28 mouse cellular contexts compared by ENCODE assay signal in the genomic region with DNA sequence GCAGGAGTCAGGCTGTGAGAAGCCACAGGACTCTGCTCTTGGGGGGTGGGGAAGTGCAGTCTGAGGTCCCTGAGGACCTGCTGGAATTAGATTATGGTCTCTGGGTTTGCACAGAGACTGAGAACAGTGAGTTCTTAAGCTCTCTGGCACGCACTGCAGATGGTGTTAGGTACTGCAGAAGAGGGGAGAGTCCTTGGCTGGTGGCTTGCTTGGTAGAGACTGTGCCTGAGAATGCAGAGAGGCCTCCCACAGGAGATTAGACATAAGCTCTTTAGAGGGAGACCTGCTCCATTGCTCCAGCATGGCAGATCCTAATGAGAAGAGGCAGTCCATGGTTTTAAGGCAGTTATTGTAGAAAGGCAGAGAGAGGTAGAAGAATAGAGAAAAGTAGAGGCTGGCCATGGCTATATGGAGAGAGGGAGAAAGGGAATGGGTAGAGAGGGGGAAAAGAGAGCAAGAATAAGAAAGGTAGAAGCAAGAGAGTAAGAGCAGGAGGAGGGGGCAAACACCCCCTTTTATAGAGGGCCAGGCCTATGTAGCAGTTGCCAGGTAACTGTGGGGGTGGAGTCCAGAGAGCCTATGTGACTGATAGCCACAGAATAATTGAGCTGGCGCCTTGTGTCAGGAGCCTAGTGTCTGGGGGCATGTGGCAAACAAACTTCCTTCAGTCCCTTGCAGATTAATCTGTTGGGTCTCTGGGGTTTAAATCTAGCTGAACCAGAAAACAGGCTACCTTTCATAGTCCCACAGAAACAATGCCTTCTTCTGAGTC.
DNase-seq lines count a peak whose midpoint lies in the region; ATAC-seq and TF ChIP-seq lines count a peak whose summit lies in the region.
"Had no signal": no experiment of that assay in that cellular context is flagged by ENCODE, and none has a peak within 500 bp of the region (broad histone marks: within the 10 kb centered on the region; RNA-seq: fewer than 3 reads in every experiment).

No protein-coding gene starts in this region.

- TF ChIP-seq CTCF in midbrain, postnatal 0 days (IDR thresholded peaks at IDR 0.05) = no peak

- no peak overlapping the region for H3K4me3 ChIP-seq in forebrain, embryonic 10.5 days
- no peak overlapping the region for H3K4me3 ChIP-seq in forebrain, embryonic 14.5 days (ENCODE audit: low read depth, low read length)
- H3K4me3 ChIP-seq in midbrain, embryonic 10.5 days = no peak overlapping the region
- no peak overlapping the region for H3K4me3 ChIP-seq in midbrain, postnatal 0 days (ENCODE audit: low read depth, low read length)
- H3K4me3 ChIP-seq in hindbrain, embryonic 14.5 days (replicated peaks; ENCODE audit: low read length) = no peak overlapping the region
- no peak overlapping the region for H3K4me3 ChIP-seq in liver, embryonic 12.5 days
- H3K4me3 ChIP-seq: embryonic facial prominence, embryonic 15.5 days; forebrain, embryonic 15.5 days; heart, adult 2 months; heart, embryonic 13.5 days; hindbrain, embryonic 15.5 days; intestine, embryonic 15.5 days; limb, embryonic 10.5 days; limb, embryonic 15.5 days; myocyte; neural tube, embryonic 12.5 days had no signal

- no peak for DNase-seq in forebrain, embryonic 10.5 days (ENCODE audit: extremely low spot score, low spot score)
- no peak for DNase-seq in forebrain, embryonic 14.5 days (ENCODE audit: low spot score)
- peak; percentile 39 for DNase-seq in midbrain, embryonic 10.5 days (ENCODE audit: low spot score)
- DNase-seq in midbrain, postnatal 0 days (ENCODE audit: low spot score) = no peak
- DNase-seq in hindbrain, embryonic 14.5 days (ENCODE audit: low spot score) = no peak
- peak; percentile 6 for DNase-seq in retina, embryonic 14.5 days (ENCODE audit: low spot score)
- no peak for DNase-seq in heart, postnatal 25 days (ENCODE audit: low spot score)
- DNase-seq: adrenal gland, postnatal 14 days; cerebellum, adult 11-12 months; cerebellum, adult 9-11 months; heart, adult 2 months; heart, postnatal 10 days; kidney, adult 2 months; kidney, postnatal 36 days; lung, adult 2 months; lung, postnatal 10 days had no signal

- H3K4me2 ChIP-seq in forebrain, embryonic 14.5 days (ENCODE audit: low read length) = no peak overlapping the region
- H3K4me2 ChIP-seq in midbrain, postnatal 0 days (ENCODE audit: low read depth, low read length, poor library complexity, severe bottlenecking) = no peak overlapping the region
- no peak overlapping the region for H3K4me2 ChIP-seq in hindbrain, embryonic 14.5 days (replicated peaks)
- H3K4me2 ChIP-seq in liver, embryonic 12.5 days = no peak overlapping the region
- H3K4me2 ChIP-seq: embryonic facial prominence, embryonic 15.5 days; forebrain, embryonic 15.5 days; heart, embryonic 13.5 days; hindbrain, embryonic 15.5 days; intestine, embryonic 15.5 days; limb, embryonic 15.5 days; neural tube, embryonic 12.5 days had no signal

- no peak for ATAC-seq in forebrain, embryonic 14.5 days
- ATAC-seq in midbrain, postnatal 0 days (ENCODE audit: low FRiP score) = no peak
- ATAC-seq in hindbrain, embryonic 14.5 days (ENCODE audit: low FRiP score) = peak; percentile 17; the same call in 1 of the 2 replicates
- ATAC-seq in liver, embryonic 12.5 days = no peak
- ATAC-seq: CD4-positive, CD25-positive, alpha-beta regulatory T cell, adult 4 months; forebrain, embryonic 15.5 days; intestine, embryonic 15.5 days had no signal

- peaks cover 12% of the 10 kb centered on the region for H3K4me1 ChIP-seq in forebrain, embryonic 10.5 days
- H3K4me1 ChIP-seq in forebrain, embryonic 14.5 days (ENCODE audit: control insufficient read depth, insufficient read depth, low read length) = no peaks in the 10 kb centered on the region
- H3K4me1 ChIP-seq in midbrain, embryonic 10.5 days = peaks cover 16% of the 10 kb centered on the region
- H3K4me1 ChIP-seq in midbrain, postnatal 0 days (ENCODE audit: insufficient read depth, low read length) = no peaks in the 10 kb centered on the region
- no peaks in the 10 kb centered on the region for H3K4me1 ChIP-seq in hindbrain, embryonic 14.5 days (replicated peaks; ENCODE audit: control insufficient read depth, insufficient read depth, low read length)
- H3K4me1 ChIP-seq in liver, embryonic 12.5 days = no peaks in the 10 kb centered on the region
- H3K4me1 ChIP-seq: embryonic facial prominence, embryonic 15.5 days; forebrain, embryonic 15.5 days; hindbrain, embryonic 15.5 days; intestine, embryonic 15.5 days; limb, embryonic 10.5 days; limb, embryonic 15.5 days; neural tube, embryonic 12.5 days had no signal

- intact Hi-C loops in heart, postnatal 25 days (cut with DNase I) = no loop called here

- no peaks in the 10 kb centered on the region for H3K27me3 ChIP-seq in forebrain, embryonic 10.5 days (ENCODE audit: poor library complexity, severe bottlenecking)
- H3K27me3 ChIP-seq in forebrain, embryonic 14.5 days (replicated peaks; ENCODE audit: control insufficient read depth, insufficient read depth, low read length) = no peaks in the 10 kb centered on the region
- H3K27me3 ChIP-seq in midbrain, embryonic 10.5 days (ENCODE audit: low read depth, poor library complexity, severe bottlenecking) = no peaks in the 10 kb centered on the region
- no peaks in the 10 kb centered on the region for H3K27me3 ChIP-seq in midbrain, postnatal 0 days (ENCODE audit: insufficient read depth, low read length)
- no peaks in the 10 kb centered on the region for H3K27me3 ChIP-seq in hindbrain, embryonic 14.5 days (ENCODE audit: control insufficient read depth, insufficient read depth, low read length)
- no peaks in the 10 kb centered on the region for H3K27me3 ChIP-seq in liver, embryonic 12.5 days (replicated peaks)
- H3K27me3 ChIP-seq: embryonic facial prominence, embryonic 15.5 days; forebrain, embryonic 15.5 days; heart, embryonic 13.5 days; hindbrain, embryonic 15.5 days; intestine, embryonic 15.5 days; limb, embryonic 15.5 days; neural tube, embryonic 12.5 days had no signal

- H3K36me3 ChIP-seq in forebrain, embryonic 10.5 days (replicated peaks) = no peaks in the 10 kb centered on the region
- no peaks in the 10 kb centered on the region for H3K36me3 ChIP-seq in forebrain, embryonic 14.5 days (ENCODE audit: control insufficient read depth, insufficient read depth, low read length)
- no peaks in the 10 kb centered on the region for H3K36me3 ChIP-seq in midbrain, embryonic 10.5 days
- H3K36me3 ChIP-seq in midbrain, postnatal 0 days (ENCODE audit: insufficient read depth, low read length) = no peaks in the 10 kb centered on the region
- no peaks in the 10 kb centered on the region for H3K36me3 ChIP-seq in hindbrain, embryonic 14.5 days (replicated peaks; ENCODE audit: control insufficient read depth, insufficient read depth)
- H3K36me3 ChIP-seq in liver, embryonic 12.5 days = no peaks in the 10 kb centered on the region
- H3K36me3 ChIP-seq: embryonic facial prominence, embryonic 15.5 days; forebrain, embryonic 15.5 days; heart, embryonic 13.5 days; hindbrain, embryonic 15.5 days; intestine, embryonic 15.5 days; limb, embryonic 10.5 days; limb, embryonic 15.5 days; neural tube, embryonic 12.5 days had no signal

- WGBS in forebrain, embryonic 10.5 days = 52% methylated on average over 2 of the region's 2 CpGs
- WGBS in forebrain, embryonic 14.5 days = 38% methylated on average over 2 of the region's 2 CpGs
- WGBS in midbrain, embryonic 10.5 days = 29% methylated on average over 2 of the region's 2 CpGs
- 27% methylated on average over 2 of the region's 2 CpGs for WGBS in midbrain, postnatal 0 days
- 45% methylated on average over 2 of the region's 2 CpGs for WGBS in hindbrain, embryonic 14.5 days
- 46% methylated on average over 2 of the region's 2 CpGs for WGBS in liver, embryonic 12.5 days (ENCODE audit: insufficient replicate concordance)

- H3K9ac ChIP-seq in forebrain, embryonic 14.5 days (ENCODE audit: low read length) = no peak overlapping the region
- no peak overlapping the region for H3K9ac ChIP-seq in midbrain, postnatal 0 days (replicated peaks; ENCODE audit: low read length, poor library complexity, severe bottlenecking)
- no peak overlapping the region for H3K9ac ChIP-seq in hindbrain, embryonic 14.5 days
- no peak overlapping the region for H3K9ac ChIP-seq in liver, embryonic 12.5 days
- H3K9ac ChIP-seq: embryonic facial prominence, embryonic 15.5 days; forebrain, embryonic 15.5 days; heart, embryonic 13.5 days; hindbrain, embryonic 15.5 days; intestine, embryonic 15.5 days; limb, embryonic 15.5 days; liver, embryonic 14.5 days; neural tube, embryonic 12.5 days had no signal

- H3K9me3 ChIP-seq in forebrain, embryonic 10.5 days = no peaks in the 10 kb centered on the region
- H3K9me3 ChIP-seq in forebrain, embryonic 14.5 days (replicated peaks; ENCODE audit: control insufficient read depth, low read length) = no peaks in the 10 kb centered on the region
- no peaks in the 10 kb centered on the region for H3K9me3 ChIP-seq in midbrain, embryonic 10.5 days (replicated peaks)
- no peaks in the 10 kb centered on the region for H3K9me3 ChIP-seq in midbrain, postnatal 0 days (ENCODE audit: low read length)
- H3K9me3 ChIP-seq in hindbrain, embryonic 14.5 days (ENCODE audit: control insufficient read depth, low read length) = no peaks in the 10 kb centered on the region
- H3K9me3 ChIP-seq in liver, embryonic 12.5 days (replicated peaks) = no peaks in the 10 kb centered on the region
- H3K9me3 ChIP-seq: embryonic facial prominence, embryonic 15.5 days; forebrain, embryonic 15.5 days; heart, embryonic 13.5 days; hindbrain, embryonic 15.5 days; intestine, embryonic 15.5 days; limb, embryonic 10.5 days; limb, embryonic 15.5 days; neural tube, embryonic 12.5 days had no signal

- peak overlapping the region; percentile 53; the same call in 1 of the 2 replicates for H3K27ac ChIP-seq in forebrain, embryonic 10.5 days
- H3K27ac ChIP-seq in forebrain, embryonic 14.5 days (ENCODE audit: low read depth, low read length) = no peak overlapping the region
- H3K27ac ChIP-seq in midbrain, embryonic 10.5 days (replicated peaks) = peak overlapping the region; percentile 38; the same call in 1 of the 2 replicates
- no peak overlapping the region for H3K27ac ChIP-seq in midbrain, postnatal 0 days (ENCODE audit: low read depth, low read length)
- no peak overlapping the region for H3K27ac ChIP-seq in hindbrain, embryonic 14.5 days
- no peak overlapping the region for H3K27ac ChIP-seq in liver, embryonic 12.5 days
- H3K27ac ChIP-seq: embryonic facial prominence, embryonic 15.5 days; forebrain, embryonic 15.5 days; heart, adult 2 months; heart, embryonic 13.5 days; hindbrain, embryonic 15.5 days; intestine, embryonic 15.5 days; limb, embryonic 10.5 days; limb, embryonic 15.5 days; liver, embryonic 14.5 days; neural tube, embryonic 12.5 days had no signal

Comparison
In these comparisons a context has a peak if more than half of its experiments do, and no peak if none do; other contexts are left out.
1. DNase-seq: peak in midbrain, embryonic 10.5 days (single experiment) and retina, embryonic 14.5 days (single experiment); none in forebrain, embryonic 10.5 days (single experiment), forebrain, embryonic 14.5 days (single experiment), midbrain, postnatal 0 days (single experiment), hindbrain, embryonic 14.5 days (single experiment) and heart, postnatal 25 days (single experiment).
2. H3K27ac ChIP-seq: peak in forebrain, embryonic 10.5 days (single experiment) and midbrain, embryonic 10.5 days (single experiment); none in forebrain, embryonic 14.5 days (single experiment), midbrain, postnatal 0 days (single experiment), hindbrain, embryonic 14.5 days (single experiment) and liver, embryonic 12.5 days (single experiment).